10 mouse cellular contexts compared by ENCODE assay signal in the genomic region with DNA sequence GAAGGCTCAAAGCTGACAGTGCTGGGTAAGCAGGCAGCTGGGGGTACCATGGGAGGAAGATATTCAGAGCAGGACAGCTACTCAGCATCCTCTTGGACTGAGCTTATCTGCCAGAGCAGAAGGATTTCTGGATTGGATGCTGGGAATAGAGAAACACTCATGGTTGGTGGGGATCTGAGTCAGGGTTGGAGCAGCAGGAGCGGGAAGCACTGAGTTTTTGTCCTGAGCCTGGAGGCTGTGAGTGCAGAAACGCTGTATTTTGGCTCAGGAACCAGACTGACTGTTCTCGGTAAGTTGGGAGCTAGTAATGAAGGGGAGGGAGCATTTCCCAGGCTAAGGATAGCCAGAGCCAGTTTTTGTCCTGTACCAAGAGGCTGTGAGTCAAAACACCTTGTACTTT. TPM values are rescaled to one million over a fixed set of nuclear protein-coding genes. Genes with fewer than 3 reads are reported as not detected.
A peak's percentile ranks its signal among the peaks of the same experiment; 100 is the strongest.
DNase-seq lines count a peak whose midpoint lies in the region; ATAC-seq lines count a peak whose summit lies in the region.
"Had no signal": no experiment of that assay in that cellular context is flagged by ENCODE, and none has a peak within 500 bp of the region (broad histone marks: within the 10 kb centered on the region; RNA-seq: fewer than 3 reads in every experiment).

No protein-coding gene starts in this region.

- peak overlapping the region; percentile 35 for H3K4me3 ChIP-seq in kidney, embryonic 16.5 days (ENCODE audit: low read length)
- peak overlapping the region; percentile 50 for H3K4me3 ChIP-seq in embryonic facial prominence, embryonic 10.5 days
- H3K4me3 ChIP-seq in hindbrain, embryonic 10.5 days, result peak overlapping the region; percentile 44
- H3K4me3 ChIP-seq in midbrain, embryonic 14.5 days (replicated peaks; ENCODE audit: low read depth, low read length), result peak overlapping the region; percentile 28; the same call in 1 of the 2 replicates

- H3K9me3 ChIP-seq in kidney, embryonic 16.5 days (ENCODE audit: low read length), result no peaks in the 10 kb centered on the region
- H3K9me3 ChIP-seq in embryonic facial prominence, embryonic 10.5 days, result no peaks in the 10 kb centered on the region
- H3K9me3 ChIP-seq in hindbrain, embryonic 10.5 days, result no peaks in the 10 kb centered on the region
- no peaks in the 10 kb centered on the region for H3K9me3 ChIP-seq in midbrain, embryonic 14.5 days (ENCODE audit: control insufficient read depth, low read length)

- peak overlapping the region; percentile 56 for H3K4me2 ChIP-seq in kidney, embryonic 16.5 days (replicated peaks; ENCODE audit: low read depth, low read length)
- H3K4me2 ChIP-seq in midbrain, embryonic 14.5 days (ENCODE audit: low read length), result peak overlapping the region; percentile 57

- peaks cover 3% of the 10 kb centered on the region; the same call in 1 of the 2 replicates for H3K27me3 ChIP-seq in kidney, embryonic 16.5 days (ENCODE audit: insufficient read depth, low read length)
- H3K27me3 ChIP-seq in embryonic facial prominence, embryonic 10.5 days (replicated peaks; ENCODE audit: low read depth, poor library complexity, severe bottlenecking), result peaks cover 36% of the 10 kb centered on the region
- H3K27me3 ChIP-seq in hindbrain, embryonic 10.5 days (ENCODE audit: insufficient read depth, poor library complexity, severe bottlenecking), result peaks cover 20% of the 10 kb centered on the region
- no peaks in the 10 kb centered on the region for H3K27me3 ChIP-seq in midbrain, embryonic 14.5 days (ENCODE audit: control insufficient read depth, insufficient read depth, low read length)

- no peak for ATAC-seq in kidney, embryonic 16.5 days (ENCODE audit: low FRiP score, low TSS enrichment)
- no peak for ATAC-seq in midbrain, embryonic 14.5 days (ENCODE audit: low FRiP score, low TSS enrichment)

- no peak overlapping the region for H3K27ac ChIP-seq in kidney, embryonic 16.5 days (ENCODE audit: low read length)
- H3K27ac ChIP-seq in embryonic facial prominence, embryonic 10.5 days (replicated peaks), result no peak overlapping the region
- no peak overlapping the region for H3K27ac ChIP-seq in hindbrain, embryonic 10.5 days
- no peak overlapping the region for H3K27ac ChIP-seq in midbrain, embryonic 14.5 days (replicated peaks; ENCODE audit: low read depth, low read length)

- H3K9ac ChIP-seq in kidney, embryonic 16.5 days (replicated peaks; ENCODE audit: low read length), result no peak overlapping the region
- peak overlapping the region; percentile 36; the same call in 1 of the 2 replicates for H3K9ac ChIP-seq in midbrain, embryonic 14.5 days (replicated peaks; ENCODE audit: low read length)

- 21% methylated on average over 3 of the region's 3 CpGs for WGBS in kidney, embryonic 16.5 days
- 14% methylated on average over 3 of the region's 3 CpGs for WGBS in embryonic facial prominence, embryonic 10.5 days
- 21% methylated on average over 3 of the region's 3 CpGs for WGBS in hindbrain, embryonic 10.5 days
- 17% methylated on average over 3 of the region's 3 CpGs for WGBS in midbrain, embryonic 14.5 days

- DNase-seq in kidney, adult 18-20 months, result no peak
- DNase-seq in embryonic facial prominence, embryonic 10.5 days (ENCODE audit: low spot score), result no peak
- no peak for DNase-seq in hindbrain, embryonic 10.5 days (ENCODE audit: low spot score)
- DNase-seq in midbrain, embryonic 14.5 days, result peak; percentile 14
- DNase-seq in gastrocnemius, postnatal 36 days, result no peak
- no peak for DNase-seq in adrenal gland, postnatal 36 days
- DNase-seq in kidney, postnatal 4 days, result no peak
- DNase-seq: cerebellum, adult 11-12 months had no signal

- no peaks in the 10 kb centered on the region for H3K4me1 ChIP-seq in kidney, embryonic 16.5 days (ENCODE audit: insufficient read depth, low read length)
- peaks cover 6% of the 10 kb centered on the region for H3K4me1 ChIP-seq in embryonic facial prominence, embryonic 10.5 days
- peaks cover 9% of the 10 kb centered on the region; the same call in 1 of the 2 replicates for H3K4me1 ChIP-seq in hindbrain, embryonic 10.5 days (replicated peaks)
- H3K4me1 ChIP-seq in midbrain, embryonic 14.5 days (ENCODE audit: control insufficient read depth, insufficient read depth, low read length), result peaks cover 14% of the 10 kb centered on the region

- intact Hi-C loops in gastrocnemius, postnatal 36 days (cut with DNase I), result no loop called here

- no peaks in the 10 kb centered on the region for H3K36me3 ChIP-seq in kidney, embryonic 16.5 days (ENCODE audit: insufficient read depth, low read length)
- H3K36me3 ChIP-seq in embryonic facial prominence, embryonic 10.5 days (replicated peaks), result no peaks in the 10 kb centered on the region
- H3K36me3 ChIP-seq in hindbrain, embryonic 10.5 days, result no peaks in the 10 kb centered on the region
- H3K36me3 ChIP-seq in midbrain, embryonic 14.5 days (ENCODE audit: control insufficient read depth, insufficient read depth, low read length), result no peaks in the 10 kb centered on the region

RNA-seq across cellular contexts. Expression of gene Prss2, which starts 21.4 kb away (rescaled TPM):
- not detected in 2 replicates for polyA plus RNA-seq in kidney, embryonic 16.5 days (2015; fragmentation: Nextera tagmentation; extraction: Ambion mirVana)
- not detected in 2 replicates for polyA plus RNA-seq in embryonic facial prominence, embryonic 10.5 days (2016; fragmentation: Nextera tagmentation; extraction: Ambion mirVana)
- polyA plus RNA-seq in hindbrain, embryonic 10.5 days (2016; fragmentation: Nextera tagmentation; extraction: Ambion mirVana), result not detected in 2 replicates
- polyA plus RNA-seq in midbrain, embryonic 14.5 days (2014; fragmentation: Nextera tagmentation; extraction: Ambion mirVana), result not detected in 2 replicates
- total RNA-seq in gastrocnemius, postnatal 36 days (2021), result not detected
- not detected for total RNA-seq in adrenal gland, postnatal 36 days (2021)
- total RNA-seq: hematopoietic stem cell, adult 5-6 weeks had no signal
